Mouse (Mus musculus): ENCODE data around the gene Zfp346.

DNA sequence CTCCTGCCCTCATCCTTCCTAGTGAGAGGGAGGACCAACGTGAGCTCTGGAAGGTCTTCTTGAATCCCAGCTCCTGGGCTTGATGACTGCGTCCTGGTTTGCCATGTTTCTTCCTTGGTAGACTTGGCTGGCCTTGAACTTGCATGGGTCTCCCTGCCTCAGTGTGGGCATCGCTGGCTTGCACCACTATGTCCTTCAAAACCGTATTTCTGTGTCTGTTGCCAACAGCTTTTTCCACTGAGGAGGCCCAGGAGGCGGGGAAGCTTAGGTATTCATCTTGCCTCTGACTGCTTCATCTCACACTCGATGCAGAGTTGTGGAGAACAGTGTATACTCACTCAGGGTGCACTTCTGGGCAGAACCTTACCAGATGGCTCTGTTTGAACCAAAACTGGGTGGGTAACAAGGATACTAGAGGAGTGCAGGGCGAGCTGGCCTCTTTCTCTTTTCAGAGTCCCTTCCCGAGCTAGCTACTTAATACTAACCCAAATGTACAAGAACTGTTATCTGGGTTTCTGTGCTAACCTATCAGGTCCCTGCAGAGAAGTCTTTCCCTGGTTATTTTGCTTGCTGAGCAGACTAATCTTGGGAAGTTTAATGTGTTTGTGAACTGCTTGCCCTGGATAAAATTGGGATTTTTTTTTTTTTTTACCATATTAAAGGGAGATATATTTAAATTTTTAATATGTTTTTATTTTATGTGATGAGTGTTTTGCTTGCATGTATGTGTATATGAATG, 1.0 kb downstream of the Zfp346 start:
- TF ChIP-seq ZNF384 (IDR thresholded peaks at IDR 0.05; ENCODE audit: low read depth, low read length), result no peak
- TF ChIP-seq MAFK (IDR thresholded peaks at IDR 0.05; ENCODE audit: insufficient read depth, low read depth, low read length), result no peak
- no peak for TF ChIP-seq HCFC1 (IDR thresholded peaks at IDR 0.05; ENCODE audit: borderline replicate concordance, insufficient read depth, low read length)
